Mouse (Mus musculus) kidney, postnatal 0 days (tissue): ENCODE data around the gene Sprr2k. TPM values are rescaled to one million over a fixed set of nuclear protein-coding genes. Genes with fewer than 3 reads are reported as not detected.
"Not testable (repeated sequence)": the region's sequence is repeated elsewhere in the genome, so short reads cannot be mapped to it uniquely, and the experiment has no call there.

Experiments
- ATAC-seq: fragments of 200-750 bp; cut with Nextera tagmentation; replicated peaks from 2 replicates; pipeline ENCODE4 v1.8.0; 2017; ENCODE audit warnings: low read depth, moderate number of reproducible peaks, moderate TSS enrichment, moderate library complexity; ENCODE audit not compliant: low FRiP score
- DNase-seq: peaks from one replicate; pipeline ENCODE4 v3.0.0-alpha.2; 2016; ENCODE audit warnings: low spot score
- H3K27ac ChIP-seq: fragments of 300-500 bp; sonication (generic); 2 replicates; pipeline ENCODE4 v1.5.1; 2014; ENCODE audit warnings: mild to moderate bottlenecking
- H3K27me3 ChIP-seq: fragments of 300-500 bp; sonication (generic); 2 replicates; pipeline ENCODE4 v1.6.1; 2014; ENCODE audit warnings: low read length, mixed read lengths; ENCODE audit not compliant: insufficient read depth
- H3K36me3 ChIP-seq: fragments of 300-500 bp; sonication (generic); 2 replicates; pipeline ENCODE4 v1.6.1; 2014; ENCODE audit warnings: low read length, mixed read lengths; ENCODE audit not compliant: insufficient read depth
- H3K4me1 ChIP-seq: fragments of 300-500 bp; sonication (generic); replicated peaks from 2 replicates; pipeline ENCODE4 v1.6.1; 2014; ENCODE audit warnings: antibody characterized with exemption, low read length, mixed read lengths; ENCODE audit not compliant: insufficient read depth
- H3K4me2 ChIP-seq: fragments of 300-500 bp; sonication (generic); 2 replicates; pipeline ENCODE4 v1.6.1; 2014; ENCODE audit warnings: mild to moderate bottlenecking, low read length, moderate library complexity, mixed read lengths
- H3K4me3 ChIP-seq: fragments of 300-500 bp; sonication (generic); replicated peaks from 2 replicates; pipeline ENCODE4 v1.5.1; 2014; ENCODE audit warnings: low read depth, low read length
- H3K9ac ChIP-seq: fragments of 300-500 bp; sonication (generic); 2 replicates; pipeline ENCODE4 v1.6.1; 2014; ENCODE audit warnings: low read depth, low read length
- H3K9me3 ChIP-seq: fragments of 300-500 bp; sonication (generic); replicated peaks from 2 replicates; pipeline ENCODE4 v1.6.1; 2016; ENCODE audit warnings: low read length, inconsistent platforms, mixed read lengths
- CTCF ChIP-seq: IDR thresholded peaks from 2 replicates; pipeline ENCODE4 v1.5.1; 2016; ENCODE audit warnings: antibody characterized with exemption, low read depth, mild to moderate bottlenecking, moderate library complexity
- WGBS: fragments of 180-500 bp; shearing (Covaris S2); extraction: QIAGEN DNeasy Blood & Tissue Kit; methylation state at CpG from one replicate; pipeline ENCODE4 v1.1.7; 2014; 5-methylcytosine and 5-hydroxymethylcytosine counted together
- polyA plus RNA-seq: library from polyadenylated mRNA; unstranded; fragments of >200 nt; fragmentation: Nextera tagmentation; extraction: Ambion mirVana; gene quantifications from 2 replicates; pipeline ENCODE4 v1.2.1, GENCODE M21; 2015

Sprr2k gene
- polyA plus RNA-seq, 1 experiment from 2014 or later = not detected

- no peak overlapping the region for H3K9ac ChIP-seq
- H3K4me3 ChIP-seq = no peak overlapping the region
- H3K9me3 ChIP-seq = no peaks in the 10 kb centered on the region
- no peaks in the 10 kb centered on the region for H3K4me1 ChIP-seq
- TF ChIP-seq CTCF = no peak
- no peak overlapping the region for H3K27ac ChIP-seq
- no peaks in the 10 kb centered on the region for H3K27me3 ChIP-seq
- DNase-seq (no peak), ATAC-seq (no peak)
- WGBS = 79% methylated on average over 3 of the region's 3 CpGs
- H3K4me2 ChIP-seq = no peak overlapping the region
- no peaks in the 10 kb centered on the region for H3K36me3 ChIP-seq
Observed at GRCm38 (mm10) chr3:92440177-92440576, 7.8 kb downstream of the Sprr2k start.

- no peak overlapping the region for H3K9ac ChIP-seq
- no peaks in the 10 kb centered on the region for H3K9me3 ChIP-seq
- no peak overlapping the region for H3K27ac ChIP-seq
- H3K4me3 ChIP-seq = no peak overlapping the region
- H3K4me1 ChIP-seq = no peaks in the 10 kb centered on the region
- DNase-seq = no peak
- H3K36me3 ChIP-seq = no peaks in the 10 kb centered on the region
- H3K4me2 ChIP-seq = no peak overlapping the region
- no peaks in the 10 kb centered on the region for H3K27me3 ChIP-seq
- ATAC-seq = no peak
- 86% methylated on average over 5 of the region's 5 CpGs for WGBS
- TF ChIP-seq CTCF = no peak
Observed at GRCm38 (mm10) chr3:92455151-92455550, 22.8 kb downstream of the Sprr2k start.

- H3K4me2 ChIP-seq = no peak within 1 kb of the TSS
- no peak within 1 kb of the TSS for H3K27ac ChIP-seq
- H3K9ac ChIP-seq = no peak within 1 kb of the TSS
- H3K27me3 ChIP-seq = no peaks in the 10 kb centered on the region
- H3K9me3 ChIP-seq = no peaks in the 10 kb centered on the region
- no peak within 1 kb of the TSS for H3K4me3 ChIP-seq
- ATAC-seq (no peak), DNase-seq (no peak)
- TF ChIP-seq CTCF = no peak
- 53% methylated on average over 2 of the region's 2 CpGs for WGBS
- H3K4me1 ChIP-seq = no peaks in the 10 kb centered on the region
- no peaks in the 10 kb centered on the region for H3K36me3 ChIP-seq
Observed at GRCm38 (mm10) chr3:92458620-92459019, 26.2 kb downstream of the Sprr2k start, which contains the start of gene Sprr3. Gene Sprr3, minus strand, starts transcription at chr3:92458720.

GRCm38 (mm10) chr3:92466576-92466975 is 34.2 kb downstream of the Sprr2k start:
- WGBS = 93% methylated on average over 1 of the region's 1 CpGs
- Histone ChIP-seq H3K36me3 (no peaks in the 10 kb centered on the region), H3K9me3 (no peaks in the 10 kb centered on the region), H3K27me3 (no peaks in the 10 kb centered on the region), H3K4me3 (no peak overlapping the region), H3K4me2 (no peak overlapping the region), H3K9ac (no peak overlapping the region), H3K27ac (no peak overlapping the region), H3K4me1 (no peaks in the 10 kb centered on the region)
- ATAC-seq = no peak
- no peak for DNase-seq
- TF ChIP-seq CTCF = no peak

- Histone ChIP-seq H3K4me2 (no peak overlapping the region), H3K9me3 (no peaks in the 10 kb centered on the region), H3K4me1 (no peaks in the 10 kb centered on the region), H3K9ac (no peak overlapping the region), H3K4me3 (no peak overlapping the region), H3K36me3 (no peaks in the 10 kb centered on the region), H3K27ac (no peak overlapping the region), H3K27me3 (no peaks in the 10 kb centered on the region)
- no peak for DNase-seq
- no peak for TF ChIP-seq CTCF
- ATAC-seq = no peak
Observed at GRCm38 (mm10) chr3:92467424-92467823, 35.0 kb downstream of the Sprr2k start.

- H3K9ac ChIP-seq = no peak overlapping the region
- no peak overlapping the region for H3K4me3 ChIP-seq
- no peaks in the 10 kb centered on the region for H3K4me1 ChIP-seq
- no peak for TF ChIP-seq CTCF
- ATAC-seq = no peak
- no peaks in the 10 kb centered on the region for H3K9me3 ChIP-seq
- 79% methylated on average over 2 of the region's 2 CpGs for WGBS
- H3K27ac ChIP-seq = no peak overlapping the region
- H3K4me2 ChIP-seq = no peak overlapping the region
- no peaks in the 10 kb centered on the region for H3K36me3 ChIP-seq
- no peaks in the 10 kb centered on the region for H3K27me3 ChIP-seq
- DNase-seq = no peak
Observed at GRCm38 (mm10) chr3:92470111-92470510, 37.7 kb downstream of the Sprr2k start.

- H3K9me3 ChIP-seq, H3K27me3 ChIP-seq, H3K27ac ChIP-seq, H3K36me3 ChIP-seq, H3K4me2 ChIP-seq, ATAC-seq, H3K4me3 ChIP-seq, H3K4me1 ChIP-seq, H3K9ac ChIP-seq, DNase-seq: not testable (repeated sequence)
- peak; percentile 49 for TF ChIP-seq CTCF
Observed at GRCm38 (mm10) chr3:92481249-92481648, 48.9 kb downstream of the Sprr2k start.

Other genes starting within 250 kb of the Sprr2k start
- gene Sprr2a1, start 216.8 kb upstream of the Sprr2k start, polyA plus RNA-seq = 0.05 and 0.50 TPM in 2 replicates
- 9.6 and 27.3 TPM in 2 replicates for gene Sprr2a2, start 216.7 kb upstream of the Sprr2k start, polyA plus RNA-seq
- 1.2 and 6.0 TPM in 2 replicates for gene Sprr2a3, start 147.2 kb upstream of the Sprr2k start, polyA plus RNA-seq
- not detected in 2 replicates for gene Sprr2b, start 116.0 kb upstream of the Sprr2k start, polyA plus RNA-seq
- gene Sprr2d, start 93.4 kb upstream of the Sprr2k start, polyA plus RNA-seq = not detected in 2 replicates
- gene Sprr2e, start 80.4 kb upstream of the Sprr2k start, polyA plus RNA-seq = not detected in 2 replicates
- gene Sprr2f, start 67.4 kb upstream of the Sprr2k start, polyA plus RNA-seq = 30.3 and 58.0 TPM in 2 replicates
- not detected in 2 replicates for gene Sprr2h, start 46.9 kb upstream of the Sprr2k start, polyA plus RNA-seq
- not detected in 2 replicates for gene Sprr2i, start 24.6 kb upstream of the Sprr2k start, polyA plus RNA-seq
- gene Sprr2j-ps, start 14.5 kb upstream of the Sprr2k start, polyA plus RNA-seq = not detected in 2 replicates
- gene Gm9774, start 3.2 kb upstream of the Sprr2k start, polyA plus RNA-seq = 9.6 and 10.3 TPM in 2 replicates
- not detected in 2 replicates for gene Sprr1b, start 6.2 kb downstream of the Sprr2k start, polyA plus RNA-seq
- 0.11 TPM in 1 of 2 replicates, not detected in the other for gene Sprr3, start 26.1 kb downstream of the Sprr2k start, polyA plus RNA-seq
- 96.3 and 137 TPM in 2 replicates for gene Sprr1a, start 53.3 kb downstream of the Sprr2k start, polyA plus RNA-seq
- gene Sprr4, start 67.9 kb downstream of the Sprr2k start, polyA plus RNA-seq = not detected in 2 replicates
- not detected in 2 replicates for gene 2310046K23Rik, start 101.9 kb downstream of the Sprr2k start, polyA plus RNA-seq
- gene Ivl, start 141.2 kb downstream of the Sprr2k start, polyA plus RNA-seq = 0.97 and 1.4 TPM in 2 replicates
- not detected in 2 replicates for gene Smcp, start 156.4 kb downstream of the Sprr2k start, polyA plus RNA-seq
- not detected in 2 replicates for gene 2210017I01Rik, start 174.9 kb downstream of the Sprr2k start, polyA plus RNA-seq
- gene Lce6a, start 189.1 kb downstream of the Sprr2k start, polyA plus RNA-seq = not detected in 2 replicates
- not detected in 2 replicates for gene Lce1a1, start 215.7 kb downstream of the Sprr2k start, polyA plus RNA-seq
- not detected in 2 replicates for gene Lce1b, start 224.3 kb downstream of the Sprr2k start, polyA plus RNA-seq
- not detected in 2 replicates for gene Lce1a2, start 237.7 kb downstream of the Sprr2k start, polyA plus RNA-seq
- gene Lce1c, start 246.7 kb downstream of the Sprr2k start, polyA plus RNA-seq = not detected in 2 replicates